ENCODE assay signal across 8 mouse cellular contexts in the genomic region with DNA sequence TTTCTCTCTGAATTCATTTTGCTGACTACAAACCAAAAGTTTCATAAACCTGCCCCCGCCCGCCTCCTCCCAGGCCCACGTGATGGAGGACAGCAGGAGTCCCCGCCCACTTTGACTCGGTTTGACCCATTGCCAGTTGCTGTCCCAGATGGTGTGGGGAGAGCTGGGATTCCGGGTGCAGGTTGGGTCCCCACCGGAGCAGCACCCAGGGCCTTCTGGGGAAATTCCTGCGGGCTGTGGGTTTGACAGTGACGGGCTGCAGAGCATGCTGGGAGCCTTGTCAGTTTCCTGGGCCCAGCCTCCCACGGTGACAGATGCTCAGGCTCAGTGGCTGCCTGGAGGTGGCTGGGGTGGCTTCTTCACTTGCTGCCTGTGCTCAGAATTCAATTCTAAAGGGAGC. TPM values are rescaled to one million over a fixed set of nuclear protein-coding genes. Genes with fewer than 3 reads are reported as not detected.
DNase-seq lines count a peak whose midpoint lies in the region; ATAC-seq and TF ChIP-seq lines count a peak whose summit lies in the region.

No protein-coding gene starts in this region.

- H3K36me3 ChIP-seq in heart, embryonic 12.5 days: no peaks in the 10 kb centered on the region
- no peaks in the 10 kb centered on the region for H3K36me3 ChIP-seq in forebrain, embryonic 14.5 days (ENCODE audit: control insufficient read depth, insufficient read depth, low read length)
- H3K36me3 ChIP-seq in small intestine, adult 2 months (ENCODE audit: control insufficient read depth, insufficient read depth, low read length): no peaks in the 10 kb centered on the region

- H3K4me2 ChIP-seq in heart, embryonic 12.5 days: peak overlapping the region; percentile 99
- peak overlapping the region; percentile 99 for H3K4me2 ChIP-seq in forebrain, embryonic 14.5 days (ENCODE audit: low read length)

- no peak overlapping the region for H3K27ac ChIP-seq in heart, embryonic 12.5 days (ENCODE audit: poor library complexity, severe bottlenecking)
- no peak overlapping the region for H3K27ac ChIP-seq in forebrain, embryonic 14.5 days (ENCODE audit: low read depth, low read length)
- no peak overlapping the region for H3K27ac ChIP-seq in small intestine, adult 2 months (ENCODE audit: insufficient read depth, low read depth, low read length)

- peak overlapping the region; percentile 72; the same call in 1 of the 2 replicates for H3K9ac ChIP-seq in heart, embryonic 12.5 days
- no peak overlapping the region for H3K9ac ChIP-seq in forebrain, embryonic 14.5 days (ENCODE audit: low read length)

- peaks cover 52% of the 10 kb centered on the region for H3K27me3 ChIP-seq in heart, embryonic 12.5 days (replicated peaks)
- H3K27me3 ChIP-seq in forebrain, embryonic 14.5 days (replicated peaks; ENCODE audit: control insufficient read depth, insufficient read depth, low read length): peaks cover 48% of the 10 kb centered on the region
- H3K27me3 ChIP-seq in small intestine, adult 2 months (ENCODE audit: control insufficient read depth, insufficient read depth, low read length): peaks cover 31% of the 10 kb centered on the region

- H3K9me3 ChIP-seq in heart, embryonic 12.5 days (replicated peaks): no peaks in the 10 kb centered on the region
- no peaks in the 10 kb centered on the region for H3K9me3 ChIP-seq in forebrain, embryonic 14.5 days (replicated peaks; ENCODE audit: control insufficient read depth, low read length)

- peak overlapping the region; percentile 67 for H3K4me3 ChIP-seq in heart, embryonic 12.5 days
- peak overlapping the region; percentile 59 for H3K4me3 ChIP-seq in forebrain, embryonic 14.5 days (ENCODE audit: low read depth, low read length)
- peak overlapping the region; percentile 63 for H3K4me3 ChIP-seq in small intestine, adult 2 months (ENCODE audit: low read depth, low read length)

- no peak for DNase-seq in heart, adult 18-20 months
- peak; percentile 48 for DNase-seq in adrenal gland, adult 8-10 months
- peak; percentile 69 for DNase-seq in forebrain, embryonic 14.5 days (ENCODE audit: low spot score)
- peak; percentile 69 to 76 for DNase-seq in layer of hippocampus, postnatal 10 days (ENCODE audit: low spot score in 2 of 2)
- DNase-seq in urinary bladder, postnatal 10 days (ENCODE audit: low spot score): no peak

- 3% methylated on average over 10 of the region's 10 CpGs for WGBS in heart, embryonic 12.5 days
- 4% methylated on average over 10 of the region's 10 CpGs for WGBS in forebrain, embryonic 14.5 days
- 4% methylated on average over 10 of the region's 10 CpGs for WGBS in small intestine, adult 2 months

- peaks cover 61% of the 10 kb centered on the region for H3K4me1 ChIP-seq in heart, embryonic 12.5 days (replicated peaks)
- H3K4me1 ChIP-seq in forebrain, embryonic 14.5 days (ENCODE audit: control insufficient read depth, insufficient read depth, low read length): peaks cover 22% of the 10 kb centered on the region
- peaks cover 23% of the 10 kb centered on the region for H3K4me1 ChIP-seq in small intestine, adult 2 months (ENCODE audit: control insufficient read depth, insufficient read depth, insufficient read length, low read length)

- ATAC-seq in heart, embryonic 12.5 days (ENCODE audit: insufficient number of reproducible peaks, low FRiP score): no peak
- peak; percentile 49 for ATAC-seq in forebrain, embryonic 14.5 days
- ATAC-seq in megakaryocyte, adult 5-6 weeks (ENCODE audit: poor library complexity, severe bottlenecking): peak; percentile 45; the same call in 1 of the 2 replicates

- TF ChIP-seq POLR2A in small intestine, adult 2 months (IDR thresholded peaks at IDR 0.05; ENCODE audit: low read depth, low read length): no peak

- TF ChIP-seq CTCF in small intestine, adult 2 months (IDR thresholded peaks at IDR 0.05; ENCODE audit: extremely low read depth, insufficient read length, insufficient replicate concordance, low read depth, low read length): no peak

RNA-seq across cellular contexts. Expression of gene Tesc, which starts 1.9 kb away (rescaled TPM):
- 17.3 and 20.4 TPM in 2 replicates for polyA plus RNA-seq in heart, embryonic 12.5 days (2016; fragmentation: Nextera tagmentation; extraction: Ambion mirVana)
- 100 to 1,000 TPM; 183 to 211 TPM for total RNA-seq in heart, adult 18-20 months (2021)
- total RNA-seq in adrenal gland, adult 8-10 months (2022): 100 to 1,000 TPM; 229 to 287 (median 252) TPM
- polyA plus RNA-seq in forebrain, embryonic 14.5 days (2014; fragmentation: Nextera tagmentation; extraction: Ambion mirVana): 8.0 and 10.0 TPM in 2 replicates
- 10 to 100 TPM; 41.3 to 42.2 TPM for total RNA-seq in layer of hippocampus, postnatal 10 days (2021)
- total RNA-seq in megakaryocyte, adult 5-6 weeks (2015): 1.8 and 4.2 TPM in 2 replicates
- 2.2 and 2.4 TPM in 2 replicates for total RNA-seq in megakaryocyte, adult 5-6 weeks (2017)
- 9.8 and 25.5 TPM in 2 replicates for polyA plus RNA-seq in small intestine, adult 2 months (2012; rRNA removed)

RNA-seq across cellular contexts. Expression of gene Fbxo21, which starts 52.9 kb away (rescaled TPM):
- polyA plus RNA-seq in heart, embryonic 12.5 days (2016; fragmentation: Nextera tagmentation; extraction: Ambion mirVana): 67.3 and 71.2 TPM in 2 replicates
- 10 to 100 TPM; 35.7 to 38.8 TPM for total RNA-seq in heart, adult 18-20 months (2021)
- total RNA-seq in adrenal gland, adult 8-10 months (2022): 100 to 1,000 TPM in 1 of 4 experiments, 10 to 100 TPM in 3; 63.9 to 114 (median 85.5) TPM
- 109 and 147 TPM in 2 replicates for polyA plus RNA-seq in forebrain, embryonic 14.5 days (2014; fragmentation: Nextera tagmentation; extraction: Ambion mirVana)
- 100 to 1,000 TPM; 125 to 134 TPM for total RNA-seq in layer of hippocampus, postnatal 10 days (2021)
- 2.0 and 3.1 TPM in 2 replicates for total RNA-seq in megakaryocyte, adult 5-6 weeks (2015)
- 4.2 and 4.8 TPM in 2 replicates for total RNA-seq in megakaryocyte, adult 5-6 weeks (2017)
- 9.6 and 12.9 TPM in 2 replicates for polyA plus RNA-seq in small intestine, adult 2 months (2012; rRNA removed)

Comparison
In these comparisons a context has a peak if more than half of its experiments do, and no peak if none do; other contexts are left out.
1. DNase-seq: peak in adrenal gland, adult 8-10 months (single experiment), forebrain, embryonic 14.5 days (single experiment) and layer of hippocampus, postnatal 10 days (2 of 2); none in heart, adult 18-20 months (0 of 2) and urinary bladder, postnatal 10 days (single experiment).
2. RNA of gene Tesc, which starts 1.9 kb away (total RNA-seq): 229 to 287 TPM in adrenal gland, adult 8-10 months, 183 to 211 TPM in heart, adult 18-20 months and 41.3 to 42.2 TPM in layer of hippocampus, postnatal 10 days; 1.8 to 4.2 TPM in megakaryocyte, adult 5-6 weeks; every median in the first group is over 4 times any median in the second.
3. RNA of gene Fbxo21, which starts 52.9 kb away (total RNA-seq): 125 to 134 TPM in layer of hippocampus, postnatal 10 days, 63.9 to 114 TPM in adrenal gland, adult 8-10 months and 35.7 to 38.8 TPM in heart, adult 18-20 months; 2.0 to 4.8 TPM in megakaryocyte, adult 5-6 weeks; every median in the first group is over 4 times any median in the second.
4. Peak in every context shown above with its lines, with median percentiles within 50 percentile points of each other: H3K4me3 ChIP-seq.